Mouse (Mus musculus) megakaryocyte, embryonic 14.5 days (primary cell): ENCODE measurements at regions not wholly inside any gene's neighbourhood (a gene's known extent, or its start where the extent isn't known, plus 50 kb on each side); places are given as distances from the start of the nearest gene placed in this dataset.

ENCODE experiments used
- FLI1 ChIP-seq: IDR thresholded peaks from 2 replicates; pipeline ENCODE4 v1.6.1; 2012; ENCODE audit warnings: low read length, inconsistent platforms, mixed read lengths
- GATA1 ChIP-seq: IDR thresholded peaks from 3 replicates; pipeline ENCODE4 v1.6.1; 2012; ENCODE audit warnings: mixed read lengths, low read length, inconsistent platforms, borderline replicate concordance

DNA sequence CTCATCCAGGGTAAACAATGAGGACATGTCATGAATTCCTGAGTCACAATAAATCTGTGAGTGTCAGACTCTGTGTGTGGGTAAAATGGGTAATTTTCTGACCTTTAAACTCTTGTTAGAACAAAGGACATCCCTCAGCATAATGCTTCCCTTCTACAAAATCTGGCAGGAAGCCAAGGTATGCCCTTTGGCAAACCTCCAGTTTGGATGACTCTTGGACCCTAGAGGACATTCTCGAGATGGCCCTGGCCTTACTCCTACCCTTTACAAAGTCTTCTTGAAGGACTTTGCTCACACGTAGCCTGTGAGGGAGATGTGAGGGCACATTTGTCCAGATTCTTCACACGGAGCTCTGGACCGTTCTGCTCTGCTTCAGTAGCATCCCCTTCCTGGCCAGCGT, 338.8 kb upstream of the Ddhd1 start:
- TF ChIP-seq FLI1 = no peak
- TF ChIP-seq GATA1 = no peak
